Mouse (Mus musculus) hindbrain, embryonic 16.5 days (tissue): ENCODE results near the gene Dynlt1f. TPM values are rescaled to one million over a fixed set of nuclear protein-coding genes. Genes with fewer than 3 reads are reported as not detected.
"Not testable (repeated sequence)": the region's sequence is repeated elsewhere in the genome, so short reads cannot be mapped to it uniquely, and the experiment has no call there.

ENCODE experiments used
- ATAC-seq: fragments of 200-750 bp; cut with Nextera tagmentation; 2 replicates; pipeline ENCODE4 v1.8.0; 2017; ENCODE audit warnings: moderate TSS enrichment, moderate library complexity
- H3K27ac ChIP-seq: fragments of 300-500 bp; sonication (generic); 2 replicates; pipeline ENCODE4 v1.5.1; 2014; ENCODE audit warnings: low read depth, mild to moderate bottlenecking, control low read depth, low read length, moderate library complexity
- H3K27me3 ChIP-seq: fragments of 300-500 bp; sonication (generic); replicated peaks from 2 replicates; pipeline ENCODE4 v1.6.1; 2014; ENCODE audit warnings: low read length; ENCODE audit not compliant: control insufficient read depth, insufficient read depth
- H3K36me3 ChIP-seq: fragments of 300-500 bp; sonication (generic); 2 replicates; pipeline ENCODE4 v1.6.1; 2014; ENCODE audit warnings: mild to moderate bottlenecking, low read length, moderate library complexity, mixed read lengths; ENCODE audit not compliant: control insufficient read depth, insufficient read depth
- H3K4me1 ChIP-seq: fragments of 300-500 bp; sonication (generic); 2 replicates; pipeline ENCODE4 v1.6.1; 2014; ENCODE audit warnings: low read depth, low read length; ENCODE audit not compliant: control insufficient read depth, insufficient read depth
- H3K4me2 ChIP-seq: fragments of 300-500 bp; sonication (generic); 2 replicates; pipeline ENCODE4 v1.6.1; 2014; ENCODE audit warnings: mild to moderate bottlenecking, low read length, control low read depth, moderate library complexity
- H3K4me3 ChIP-seq: fragments of 300-500 bp; sonication (generic); 2 replicates; pipeline ENCODE4 v1.5.1; 2014; ENCODE audit warnings: mild to moderate bottlenecking, low read length, control low read depth, moderate library complexity
- H3K9ac ChIP-seq: fragments of 300-500 bp; sonication (generic); 2 replicates; pipeline ENCODE4 v1.6.1; 2014; ENCODE audit warnings: low read depth, mild to moderate bottlenecking, control low read depth, low read length, moderate library complexity
- H3K9me3 ChIP-seq: fragments of 300-500 bp; sonication (generic); 2 replicates; pipeline ENCODE4 v1.6.1; 2014; ENCODE audit warnings: mild to moderate bottlenecking, low read length, moderate library complexity; ENCODE audit not compliant: control insufficient read depth
- WGBS: fragments of 180-500 bp; shearing (Covaris S2); extraction: QIAGEN DNeasy Blood & Tissue Kit; methylation state at CpG from one replicate; pipeline ENCODE4 v1.1.7; 2014; 5-methylcytosine and 5-hydroxymethylcytosine counted together
- polyA plus RNA-seq: library from polyadenylated mRNA; unstranded; fragments of >200 nt; fragmentation: Nextera tagmentation; extraction: Ambion mirVana; gene quantifications from 2 replicates; pipeline ENCODE4 v1.2.1, GENCODE M21; 2015

Dynlt1f gene
- polyA plus RNA-seq, 1 experiment from 2014 or later = 217 TPM

- H3K4me2 ChIP-seq, ATAC-seq, H3K27me3 ChIP-seq, H3K27ac ChIP-seq, H3K4me1 ChIP-seq, H3K36me3 ChIP-seq, H3K9me3 ChIP-seq, H3K4me3 ChIP-seq, H3K9ac ChIP-seq: not testable (repeated sequence)
- WGBS = 94% methylated on average over 3 of the region's 3 CpGs
Observed at GRCm38 (mm10) chr17:6647452-6647851, 8.2 kb downstream of the Dynlt1f start.

- 94% methylated on average over 8 of the region's 8 CpGs for WGBS
- H3K4me3 ChIP-seq, H3K4me1 ChIP-seq, H3K27me3 ChIP-seq, H3K9me3 ChIP-seq, H3K36me3 ChIP-seq, H3K9ac ChIP-seq, H3K4me2 ChIP-seq, ATAC-seq, H3K27ac ChIP-seq: not testable (repeated sequence)
Observed at GRCm38 (mm10) chr17:6646841-6647240, 8.9 kb downstream of the Dynlt1f start.

GRCm38 (mm10) chr17:6645668-6646067, 10.0 kb downstream of the Dynlt1f start:
- H3K4me2 ChIP-seq, H3K9ac ChIP-seq, H3K27me3 ChIP-seq, H3K27ac ChIP-seq, H3K36me3 ChIP-seq, H3K4me3 ChIP-seq, H3K9me3 ChIP-seq, H3K4me1 ChIP-seq, ATAC-seq: not testable (repeated sequence)
- 56% methylated on average over 1 of the region's 4 CpGs for WGBS

- WGBS = 89% methylated on average over 4 of the region's 4 CpGs
- not testable (repeated sequence) for ATAC-seq, H3K4me1 ChIP-seq, H3K4me3 ChIP-seq, H3K27me3 ChIP-seq, H3K4me2 ChIP-seq, H3K9me3 ChIP-seq, H3K27ac ChIP-seq, H3K36me3 ChIP-seq, H3K9ac ChIP-seq
Observed at GRCm38 (mm10) chr17:6644673-6645072, 11.0 kb downstream of the Dynlt1f start.

GRCm38 (mm10) chr17:6644210-6644609, 11.5 kb downstream of the Dynlt1f start:
- not testable (repeated sequence) for ATAC-seq, H3K4me1 ChIP-seq, H3K4me3 ChIP-seq, H3K36me3 ChIP-seq, H3K27ac ChIP-seq, H3K27me3 ChIP-seq, H3K9ac ChIP-seq, H3K9me3 ChIP-seq, H3K4me2 ChIP-seq
- WGBS = 88% methylated on average over 6 of the region's 9 CpGs

GRCm38 (mm10) chr17:6640771-6641429, 14.8 kb downstream of the Dynlt1f start:
- not testable (repeated sequence) for H3K27ac ChIP-seq, H3K4me1 ChIP-seq, ATAC-seq, H3K27me3 ChIP-seq, H3K4me3 ChIP-seq, H3K4me2 ChIP-seq, H3K36me3 ChIP-seq, H3K9me3 ChIP-seq, H3K9ac ChIP-seq
- WGBS = 83% methylated on average over 14 of the region's 14 CpGs

- ATAC-seq, H3K4me1 ChIP-seq, H3K27ac ChIP-seq, H3K4me3 ChIP-seq, H3K36me3 ChIP-seq, H3K9ac ChIP-seq, H3K27me3 ChIP-seq, H3K4me2 ChIP-seq, H3K9me3 ChIP-seq: not testable (repeated sequence)
- WGBS = 84% methylated on average over 10 of the region's 10 CpGs
Observed at GRCm38 (mm10) chr17:6640044-6640637, 15.6 kb downstream of the Dynlt1f start.

GRCm38 (mm10) chr17:6639486-6639885, 16.2 kb downstream of the Dynlt1f start:
- H3K4me3 ChIP-seq, H3K4me2 ChIP-seq, H3K9me3 ChIP-seq, H3K27me3 ChIP-seq, H3K4me1 ChIP-seq, H3K9ac ChIP-seq, H3K27ac ChIP-seq, H3K36me3 ChIP-seq, ATAC-seq: not testable (repeated sequence)
- WGBS = 92% methylated on average over 14 of the region's 21 CpGs

- ATAC-seq, H3K4me2 ChIP-seq, H3K36me3 ChIP-seq, H3K9ac ChIP-seq, H3K4me3 ChIP-seq, H3K9me3 ChIP-seq, H3K4me1 ChIP-seq, H3K27me3 ChIP-seq, H3K27ac ChIP-seq: not testable (repeated sequence)
- 83% methylated on average over 8 of the region's 8 CpGs for WGBS
Observed at GRCm38 (mm10) chr17:6638444-6638843, 17.3 kb downstream of the Dynlt1f start.
